Mouse (Mus musculus): ENCODE measurements at regions not wholly inside any gene's neighbourhood (a gene's known extent, or its start where the extent isn't known, plus 50 kb on each side); places are given as distances from the start of the nearest gene placed in this dataset.

DNA sequence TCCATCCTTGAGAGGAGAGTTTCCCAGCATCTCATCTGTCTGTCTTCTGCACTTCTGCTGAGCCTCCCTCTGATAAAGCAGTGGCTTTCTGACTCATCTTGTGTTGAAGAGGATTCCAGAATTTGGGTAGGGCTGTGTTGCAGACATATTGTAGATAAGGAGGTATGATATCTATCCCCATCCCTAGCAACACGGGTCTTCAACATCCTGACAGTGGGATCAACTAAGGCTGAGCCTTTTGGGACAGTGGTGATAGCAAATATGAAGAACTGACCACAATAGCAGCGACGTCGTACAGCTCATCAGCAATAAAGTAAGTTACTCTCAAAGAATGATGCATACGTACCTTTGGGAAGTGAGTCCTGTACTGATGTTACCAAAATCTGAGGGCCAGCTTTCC lies 117.2 kb upstream of the Pgrmc2 start:
- TF ChIP-seq CTCF (IDR thresholded peaks at IDR 0.05; ENCODE audit: low read depth): no peak
- no peak for TF ChIP-seq EP300 (IDR thresholded peaks at IDR 0.05; ENCODE audit: low read depth)
